Mouse (Mus musculus): ENCODE measurements at regions not wholly inside any gene's neighbourhood (a gene's known extent, or its start where the extent isn't known, plus 50 kb on each side); places are given as distances from the start of the nearest gene placed in this dataset.

GRCm38 (mm10) chr16:21351289-21351688 lies 71.6 kb upstream of the Vps8 start:
- no peak for TF ChIP-seq TAL1 (IDR thresholded peaks at IDR 0.05; ENCODE audit: low read length)
- TF ChIP-seq GATA1 (IDR thresholded peaks at IDR 0.05; ENCODE audit: low read length), result no peak
- Histone ChIP-seq H3K9me3 (ENCODE audit: control insufficient read depth, low read length) (peaks cover 5% of the 10 kb centered on the region), H3K27me3 (ENCODE audit: control insufficient read depth) (peaks cover 35% of the 10 kb centered on the region), H3K4me1 (ENCODE audit: control insufficient read depth) (peaks cover 21% of the 10 kb centered on the region), H3K4me3 (replicated peaks) (no peak overlapping the region), H3K36me3 (ENCODE audit: control insufficient read depth) (no peaks in the 10 kb centered on the region)

GRCm38 (mm10) chr16:21353111-21353510 lies 69.8 kb upstream of the Vps8 start:
- peaks cover 39% of the 10 kb centered on the region for H3K4me1 ChIP-seq (ENCODE audit: control insufficient read depth)

GRCm38 (mm10) chr16:21353545-21353944 lies 69.4 kb upstream of the Vps8 start:
- TF ChIP-seq TAL1 (IDR thresholded peaks at IDR 0.05; ENCODE audit: low read length) (no peak), GATA1 (IDR thresholded peaks at IDR 0.05; ENCODE audit: low read length) (no peak)

More at GRCm38 (mm10) chr16:21353111-21353510, 69.8 kb upstream of the Vps8 start:
- no peak for TF ChIP-seq GATA1 (IDR thresholded peaks at IDR 0.05; ENCODE audit: low read length)
- no peak for TF ChIP-seq TAL1 (IDR thresholded peaks at IDR 0.05; ENCODE audit: low read length)
- Histone ChIP-seq H3K36me3 (ENCODE audit: control insufficient read depth) (no peaks in the 10 kb centered on the region), H3K9me3 (ENCODE audit: control insufficient read depth, low read length) (no peaks in the 10 kb centered on the region), H3K4me3 (replicated peaks) (no peak overlapping the region), H3K27me3 (ENCODE audit: control insufficient read depth) (peaks cover 30% of the 10 kb centered on the region)

DNA sequence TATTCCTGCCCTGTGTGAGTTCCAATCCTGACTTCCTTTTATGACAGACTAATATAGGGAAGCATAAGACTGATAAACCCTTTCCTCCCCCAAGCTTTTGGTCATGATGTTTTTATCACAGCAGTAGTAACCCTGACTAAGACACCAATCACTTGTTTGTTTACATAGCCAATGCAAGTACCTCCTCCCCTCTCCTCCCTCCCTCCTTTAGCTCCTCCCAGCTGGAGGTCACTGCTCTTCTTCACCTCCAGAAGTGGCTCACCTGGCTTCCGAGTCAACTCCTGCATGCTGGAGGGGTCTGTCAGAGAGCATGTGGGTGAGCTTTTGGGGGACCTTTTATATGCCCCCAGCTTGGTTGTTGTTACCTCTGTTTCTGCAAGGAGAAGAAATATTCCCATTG lies 67.3 kb upstream of the Vps8 start:
- peaks cover 64% of the 10 kb centered on the region for H3K4me1 ChIP-seq (ENCODE audit: control insufficient read depth)

More at GRCm38 (mm10) chr16:21353545-21353944, 69.4 kb upstream of the Vps8 start:
- Histone ChIP-seq H3K4me3 (replicated peaks) (no peak overlapping the region), H3K9me3 (ENCODE audit: control insufficient read depth, low read length) (no peaks in the 10 kb centered on the region), H3K36me3 (ENCODE audit: control insufficient read depth) (no peaks in the 10 kb centered on the region), H3K4me1 (ENCODE audit: control insufficient read depth) (peaks cover 43% of the 10 kb centered on the region), H3K27me3 (ENCODE audit: control insufficient read depth) (peaks cover 30% of the 10 kb centered on the region)

GRCm38 (mm10) chr16:21357433-21357832 lies 65.5 kb upstream of the Vps8 start:
- peak overlapping the region; percentile 59 for H3K4me3 ChIP-seq (replicated peaks)
- peaks cover 82% of the 10 kb centered on the region for H3K4me1 ChIP-seq (ENCODE audit: control insufficient read depth)
- H3K36me3 ChIP-seq (ENCODE audit: control insufficient read depth), result no peaks in the 10 kb centered on the region
- TF ChIP-seq TAL1 (IDR thresholded peaks at IDR 0.05; ENCODE audit: low read length) (peak; percentile 76), GATA1 (IDR thresholded peaks at IDR 0.05; ENCODE audit: low read length) (peak; percentile 79)
- peaks cover 18% of the 10 kb centered on the region for H3K27me3 ChIP-seq (ENCODE audit: control insufficient read depth)
- H3K9me3 ChIP-seq (ENCODE audit: control insufficient read depth, low read length), result no peaks in the 10 kb centered on the region

More for the DNA sequence above, 67.3 kb upstream of the Vps8 start:
- Histone ChIP-seq H3K9me3 (ENCODE audit: control insufficient read depth, low read length) (no peaks in the 10 kb centered on the region), H3K27me3 (ENCODE audit: control insufficient read depth) (peaks cover 25% of the 10 kb centered on the region), H3K36me3 (ENCODE audit: control insufficient read depth) (no peaks in the 10 kb centered on the region), H3K4me3 (replicated peaks) (no peak overlapping the region)
- TF ChIP-seq TAL1 (IDR thresholded peaks at IDR 0.05; ENCODE audit: low read length), result no peak
- no peak for TF ChIP-seq GATA1 (IDR thresholded peaks at IDR 0.05; ENCODE audit: low read length)

- TF ChIP-seq TAL1 (IDR thresholded peaks at IDR 0.05; ENCODE audit: low read length), result no peak
- TF ChIP-seq GATA1 (IDR thresholded peaks at IDR 0.05; ENCODE audit: low read length), result no peak
- Histone ChIP-seq H3K36me3 (ENCODE audit: control insufficient read depth) (no peaks in the 10 kb centered on the region), H3K27me3 (ENCODE audit: control insufficient read depth) (peaks cover 8% of the 10 kb centered on the region), H3K9me3 (ENCODE audit: control insufficient read depth, low read length) (no peaks in the 10 kb centered on the region), H3K4me3 (replicated peaks) (peak overlapping the region; percentile 59), H3K4me1 (ENCODE audit: control insufficient read depth) (peaks cover 88% of the 10 kb centered on the region)
Observed at GRCm38 (mm10) chr16:21358313-21358920, 64.5 kb upstream of the Vps8 start.

GRCm38 (mm10) chr16:21359459-21359858 lies 63.5 kb upstream of the Vps8 start:
- Histone ChIP-seq H3K27me3 (ENCODE audit: control insufficient read depth) (peaks cover 2% of the 10 kb centered on the region), H3K9me3 (ENCODE audit: control insufficient read depth, low read length) (no peaks in the 10 kb centered on the region), H3K36me3 (ENCODE audit: control insufficient read depth) (no peaks in the 10 kb centered on the region), H3K4me3 (replicated peaks) (peak overlapping the region; percentile 59), H3K4me1 (ENCODE audit: control insufficient read depth) (peaks cover 84% of the 10 kb centered on the region)
- TF ChIP-seq TAL1 (IDR thresholded peaks at IDR 0.05; ENCODE audit: low read length) (0 out of 3 replicates have a peak, but pooled peaks have one; percentile 27), GATA1 (IDR thresholded peaks at IDR 0.05; ENCODE audit: low read length) (no peak)

DNA sequence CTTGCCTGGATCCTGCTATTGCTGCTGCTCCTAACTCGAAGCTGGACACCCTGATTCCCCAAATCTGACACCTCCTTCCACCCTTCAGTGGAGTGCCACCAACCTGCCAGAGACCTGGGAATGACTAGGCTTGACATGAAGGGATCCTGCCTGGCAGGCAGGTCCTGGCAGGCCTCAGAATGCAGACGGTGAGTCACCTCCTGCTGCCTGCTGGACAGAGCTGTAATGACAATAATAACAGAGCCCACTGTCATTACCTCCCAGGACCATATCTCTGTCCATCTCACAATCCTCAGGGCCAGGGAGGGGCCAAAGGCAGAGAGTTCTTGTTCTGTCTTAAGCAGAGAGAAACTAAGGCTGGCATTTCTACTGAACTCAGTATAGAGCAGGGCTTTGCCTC lies 61.5 kb upstream of the Vps8 start:
- TF ChIP-seq TAL1 (IDR thresholded peaks at IDR 0.05; ENCODE audit: low read length), result no peak
- no peak for TF ChIP-seq GATA1 (IDR thresholded peaks at IDR 0.05; ENCODE audit: low read length)
- H3K27me3 ChIP-seq (ENCODE audit: control insufficient read depth), result no peaks in the 10 kb centered on the region
- peaks cover 66% of the 10 kb centered on the region for H3K4me1 ChIP-seq (ENCODE audit: control insufficient read depth)
- H3K4me3 ChIP-seq (replicated peaks), result no peak overlapping the region
- H3K9me3 ChIP-seq (ENCODE audit: control insufficient read depth, low read length), result no peaks in the 10 kb centered on the region
- H3K36me3 ChIP-seq (ENCODE audit: control insufficient read depth), result no peaks in the 10 kb centered on the region

- H3K9me3 ChIP-seq (ENCODE audit: control insufficient read depth, low read length), result no peaks in the 10 kb centered on the region
- no peak overlapping the region for H3K4me3 ChIP-seq (replicated peaks)
- H3K27me3 ChIP-seq (ENCODE audit: control insufficient read depth), result no peaks in the 10 kb centered on the region
- H3K4me1 ChIP-seq (ENCODE audit: control insufficient read depth), result peaks cover 54% of the 10 kb centered on the region
- TF ChIP-seq GATA1 (IDR thresholded peaks at IDR 0.05; ENCODE audit: low read length) (no peak), TAL1 (IDR thresholded peaks at IDR 0.05; ENCODE audit: low read length) (no peak)
- H3K36me3 ChIP-seq (ENCODE audit: control insufficient read depth), result no peaks in the 10 kb centered on the region
Observed at GRCm38 (mm10) chr16:21362663-21363367, 60.1 kb upstream of the Vps8 start.
